Mouse (Mus musculus) spleen, adult 12 weeks (tissue): ENCODE results near the gene Ipo11.

Experiments
- DNase-seq: peaks from one replicate; pipeline ENCODE4 v3.0.0; 2022; ENCODE audit warnings: low spot score

Ipo11 gene

GRCm38 (mm10) chr13:106904637-106905036, 32.1 kb downstream of the Ipo11 start:
- DNase-seq: no peak

- DNase-seq: no peak
These were observed 42.5 kb downstream of the Ipo11 start for GRCm38 (mm10) chr13:106894284-106894683.

- peak; percentile 11 for DNase-seq
These were observed 43.1 kb downstream of the Ipo11 start for GRCm38 (mm10) chr13:106893701-106894100.

GRCm38 (mm10) chr13:106893196-106893595, 43.6 kb downstream of the Ipo11 start:
- peak; percentile 66 for DNase-seq

GRCm38 (mm10) chr13:106887364-106887763, 49.4 kb downstream of the Ipo11 start:
- no peak for DNase-seq

GRCm38 (mm10) chr13:106884249-106884648, 52.5 kb downstream of the Ipo11 start:
- no peak for DNase-seq

- no peak for DNase-seq
These were observed 60.5 kb downstream of the Ipo11 start for GRCm38 (mm10) chr13:106876278-106876677.

- peak; percentile 8 for DNase-seq
These were observed 71.2 kb downstream of the Ipo11 start for GRCm38 (mm10) chr13:106865547-106865946.

GRCm38 (mm10) chr13:106858779-106859178, 78.0 kb downstream of the Ipo11 start:
- no peak for DNase-seq

- DNase-seq: no peak
These were observed 80.2 kb downstream of the Ipo11 start for GRCm38 (mm10) chr13:106856556-106856955.

GRCm38 (mm10) chr13:106847534-106847933, 89.2 kb downstream of the Ipo11 start:
- DNase-seq: no peak

GRCm38 (mm10) chr13:106844928-106845327, 91.8 kb downstream of the Ipo11 start:
- no peak for DNase-seq

GRCm38 (mm10) chr13:106842542-106842941, 94.2 kb downstream of the Ipo11 start:
- DNase-seq: no peak

- DNase-seq: no peak
These were observed 98.0 kb downstream of the Ipo11 start for GRCm38 (mm10) chr13:106838778-106839177.

- no peak for DNase-seq
These were observed 100.3 kb downstream of the Ipo11 start for GRCm38 (mm10) chr13:106836527-106836879.

GRCm38 (mm10) chr13:106835844-106836526, 100.8 kb downstream of the Ipo11 start:
- peak; percentile 17 for DNase-seq

- no peak for DNase-seq
These were observed 106.7 kb downstream of the Ipo11 start for GRCm38 (mm10) chr13:106830029-106830428.

GRCm38 (mm10) chr13:106829327-106829997, 107.3 kb downstream of the Ipo11 start:
- DNase-seq: no peak

GRCm38 (mm10) chr13:106825618-106826017, 111.1 kb downstream of the Ipo11 start:
- no peak for DNase-seq

- no peak for DNase-seq
These were observed 112.9 kb downstream of the Ipo11 start for GRCm38 (mm10) chr13:106823875-106824191.

GRCm38 (mm10) chr13:106823121-106823874, 113.5 kb downstream of the Ipo11 start:
- no peak for DNase-seq

- DNase-seq: no peak
These were observed 116.6 kb downstream of the Ipo11 start for GRCm38 (mm10) chr13:106820149-106820548.

- no peak for DNase-seq
These were observed 117.0 kb downstream of the Ipo11 start for GRCm38 (mm10) chr13:106819749-106820148.
